Mouse (Mus musculus) bone marrow macrophage, adult 2 months (primary cell): ENCODE results near the gene Kcnk10.
"Not testable (repeated sequence)": the region's sequence is repeated elsewhere in the genome, so short reads cannot be mapped to it uniquely, and the experiment has no call there.

Source experiments
- CTCF ChIP-seq: IDR thresholded peaks from 2 replicates; pipeline ENCODE4 v1.5.1; 2012; ENCODE audit warnings: low read depth, mild to moderate bottlenecking, low read length, moderate library complexity
- POLR2A ChIP-seq: IDR thresholded peaks from 2 replicates; pipeline ENCODE4 v1.6.1; 2012; ENCODE audit warnings: mild to moderate bottlenecking, low read depth, low read length, borderline replicate concordance

GRCm38 (mm10) chr12:98620922-98621321 is 42.8 kb upstream of the Kcnk10 start:
- not testable (repeated sequence) for TF ChIP-seq POLR2A, CTCF
